Mouse (Mus musculus) megakaryocyte, embryonic 14.5 days (primary cell): Measurements from ENCODE around the gene Daglb.

Experiments
- FLI1 ChIP-seq: IDR thresholded peaks from 2 replicates; pipeline ENCODE4 v1.6.1; 2012; ENCODE audit warnings: low read length, inconsistent platforms, mixed read lengths
- GATA1 ChIP-seq: IDR thresholded peaks from 3 replicates; pipeline ENCODE4 v1.6.1; 2012; ENCODE audit warnings: mixed read lengths, low read length, inconsistent platforms, borderline replicate concordance

- no peak for TF ChIP-seq GATA1
- TF ChIP-seq FLI1 = no peak
Observed at GRCm38 (mm10) chr5:143491736-143492135, 27.4 kb downstream of the Daglb start.
